Mouse (Mus musculus) olfactory bulb, adult 2 months (tissue): ENCODE measurements around the gene Gabarapl2. TPM values are rescaled to one million over a fixed set of nuclear protein-coding genes. Genes with fewer than 3 reads are reported as not detected.
"Not testable (repeated sequence)": the region's sequence is repeated elsewhere in the genome, so short reads cannot be mapped to it uniquely, and the experiment has no call there.

Experiments used
- H3K27ac ChIP-seq: fragments of 200-500 bp; 2 replicates; pipeline ENCODE4 v1.5.1; 2012; ENCODE audit warnings: low read depth, low read length; ENCODE audit not compliant: insufficient read depth
- H3K4me1 ChIP-seq: fragments of 200-500 bp; 2 replicates; pipeline ENCODE4 v1.6.1; 2012; ENCODE audit warnings: low read length; ENCODE audit not compliant: control insufficient read depth, insufficient read depth
- H3K4me3 ChIP-seq: fragments of 200-500 bp; 2 replicates; pipeline ENCODE4 v1.5.1; 2012; ENCODE audit warnings: mild to moderate bottlenecking, low read depth, low read length, moderate library complexity; ENCODE audit not compliant: insufficient read depth
- CTCF ChIP-seq: fragments of 200-500 bp; IDR thresholded peaks from 2 replicates; pipeline ENCODE4 v1.5.1; 2012; ENCODE audit warnings: low read depth, mild to moderate bottlenecking, low read length, moderate library complexity; ENCODE audit not compliant: insufficient read depth
- POLR2A ChIP-seq: fragments of 200-500 bp; IDR thresholded peaks from 2 replicates; pipeline ENCODE4 v1.6.1; 2012; ENCODE audit warnings: mild to moderate bottlenecking, low read depth, low read length, moderate library complexity; ENCODE audit not compliant: insufficient read depth
- WGBS: fragments of 180-500 bp; shearing (Covaris S2); methylation state at CpG from one replicate; pipeline ENCODE4 v1.1.7; 2018; 5-methylcytosine and 5-hydroxymethylcytosine counted together
- polyA plus RNA-seq: library from polyadenylated mRNA; stranded (reverse); fragments of >200 nt; gene quantifications from 2 replicates; pipeline ENCODE4 v1.2.4, GENCODE M21; 2012; ENCODE audit warnings: low replicate concordance; ENCODE audit not compliant: missing spikeins, insufficient read depth, insufficient read length

The Gabarapl2 gene
- polyA plus RNA-seq, 1 experiment, result not detected

DNA sequence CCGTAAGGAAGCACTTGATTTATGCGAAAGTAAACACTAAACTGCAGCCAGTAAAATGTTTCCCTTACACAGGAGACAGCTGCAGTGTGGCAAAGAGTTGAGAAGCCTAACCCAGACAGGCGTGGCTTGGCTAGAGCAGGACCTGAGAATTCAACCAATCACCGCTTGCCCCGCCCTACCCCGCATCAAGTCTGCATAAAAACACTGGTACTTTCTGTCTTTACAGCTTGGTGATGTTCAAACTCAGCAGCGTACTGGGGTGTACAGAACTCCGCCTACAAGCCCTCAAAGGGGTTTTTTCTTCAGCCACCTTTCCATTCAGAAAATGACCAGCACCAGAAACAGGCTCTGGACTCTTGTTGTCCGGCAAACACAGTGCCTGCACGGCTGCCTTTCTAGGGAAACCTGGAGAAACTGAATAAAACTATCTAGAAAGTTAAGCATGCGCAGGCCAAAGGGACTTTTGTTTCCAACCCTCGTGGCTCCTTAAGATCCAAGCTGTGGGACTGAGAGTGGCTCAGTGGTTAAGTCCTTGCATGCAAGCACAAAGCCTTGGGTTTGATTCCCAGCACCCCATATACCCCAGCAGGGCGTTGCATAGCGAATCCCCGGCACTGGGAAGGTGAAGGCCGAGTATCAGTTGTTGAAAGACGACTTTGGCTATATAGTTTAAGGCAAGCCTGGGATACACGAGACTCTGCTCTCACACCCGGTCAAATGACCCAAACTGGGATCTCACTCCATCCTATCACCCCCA lies 7.7 kb upstream of the Gabarapl2 start:
- peak overlapping the region; percentile 14; the same call in 1 of the 2 replicates for H3K27ac ChIP-seq
- TF ChIP-seq CTCF, result no peak
- WGBS, result 26% methylated on average over 19 of the region's 19 CpGs
- H3K4me3 ChIP-seq, result peak overlapping the region; percentile 73
- peaks cover 13% of the 10 kb centered on the region for H3K4me1 ChIP-seq

DNA sequence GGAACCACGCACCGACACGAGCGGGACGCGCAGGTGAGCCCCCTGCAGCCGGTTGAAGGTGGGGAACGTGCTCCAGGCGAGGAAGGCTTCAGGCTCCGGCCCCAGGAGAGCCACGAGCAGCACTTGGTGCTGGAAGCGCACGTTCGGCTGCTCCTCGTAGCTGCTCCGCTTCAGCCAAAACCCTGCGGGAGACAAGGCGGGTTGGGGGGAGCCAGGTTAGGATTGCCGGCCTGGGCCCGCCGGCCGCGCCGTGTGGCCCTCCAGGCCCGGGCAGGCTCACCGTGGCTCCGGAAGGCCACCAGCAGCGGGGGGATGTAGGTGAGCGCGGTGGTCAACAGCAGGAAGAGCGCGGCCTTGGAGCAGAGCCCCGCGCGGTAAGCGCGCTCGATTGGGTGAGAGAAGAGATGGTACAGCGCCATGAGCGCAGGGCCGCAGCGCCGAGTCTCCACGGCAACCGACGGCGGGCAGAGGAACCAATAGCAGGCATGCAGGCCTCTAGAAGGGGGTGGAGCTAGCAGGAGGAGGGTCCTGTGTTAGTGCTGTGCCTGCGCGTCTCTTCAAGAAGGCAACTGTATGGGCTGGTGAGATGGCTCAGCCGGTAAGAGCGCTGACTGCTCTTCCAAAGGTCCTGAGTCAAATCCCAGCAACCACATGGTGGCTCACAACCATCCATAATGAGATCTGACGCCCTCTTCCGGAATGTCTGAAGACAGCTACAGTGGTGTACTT lies 7.0 kb upstream of the Gabarapl2 start, which contains the start of gene Tmem231:
Gene Tmem231 (minus strand): TSS at position 534 of the 729 bp plus-strand sequence.
- Histone ChIP-seq H3K27ac (peak within 1 kb of the TSS; percentile 14; the same call in 1 of the 2 replicates), H3K4me1 (peaks cover 13% of the 10 kb centered on the region), H3K4me3 (peak within 1 kb of the TSS; percentile 73)
- TF ChIP-seq CTCF, result no peak
- peak; percentile 75; the same call in 1 of the 2 replicates for TF ChIP-seq POLR2A
- under 1% methylated on average over 53 of the region's 53 CpGs for whole genome bisulfite sequencing

DNA sequence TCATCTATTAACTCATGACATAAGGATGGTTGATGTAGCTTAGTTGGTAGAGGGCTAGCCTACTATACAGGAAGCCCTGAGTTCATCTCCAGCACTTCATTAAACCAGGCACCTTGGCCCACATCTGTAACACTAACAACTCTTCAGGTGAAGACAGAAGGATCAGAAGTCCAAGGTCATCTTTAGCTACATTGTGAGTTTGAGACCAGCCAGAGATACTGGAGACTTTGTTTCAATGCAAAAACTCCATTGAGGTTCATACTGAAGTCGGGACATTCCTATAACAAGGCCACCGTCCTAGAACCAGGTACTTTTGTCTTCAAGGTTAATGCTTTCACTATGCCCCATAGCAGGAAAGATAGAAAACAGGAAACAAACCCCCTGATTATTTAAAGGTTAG lies 6.3 kb upstream of the Gabarapl2 start:
- no peak overlapping the region for H3K4me3 ChIP-seq
- H3K4me1 ChIP-seq, result peaks cover 13% of the 10 kb centered on the region
- no peak for TF ChIP-seq CTCF
- TF ChIP-seq POLR2A, result no peak
- no peak overlapping the region for H3K27ac ChIP-seq
- WGBS, result 86% methylated on average over 2 of the region's 2 CpGs

DNA sequence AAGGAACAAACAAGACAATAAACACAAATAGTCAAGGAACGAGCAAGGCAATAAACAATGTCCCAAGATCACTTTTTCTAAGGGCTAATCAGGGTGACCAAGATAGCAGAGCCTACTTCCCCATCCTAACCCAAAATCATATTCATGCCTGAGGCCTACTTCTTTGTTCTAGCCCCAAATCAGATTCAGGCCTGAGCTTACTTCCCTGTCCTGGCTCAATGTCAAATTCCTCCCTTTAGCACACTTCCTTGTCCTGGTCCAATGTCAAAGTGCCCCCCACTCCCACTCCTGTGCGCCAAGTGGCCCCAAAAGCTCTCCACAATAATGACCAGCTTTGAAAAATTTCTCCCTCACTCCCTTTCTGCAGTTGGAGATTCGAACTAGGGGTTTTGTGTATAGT lies 3.3 kb upstream of the Gabarapl2 start:
- H3K4me3 ChIP-seq, result no peak overlapping the region
- WGBS, result 87% methylated on average over 3 of the region's 3 CpGs
- no peak for TF ChIP-seq POLR2A
- TF ChIP-seq CTCF, result no peak
- H3K27ac ChIP-seq, result no peak overlapping the region
- peaks cover 22% of the 10 kb centered on the region for H3K4me1 ChIP-seq

DNA sequence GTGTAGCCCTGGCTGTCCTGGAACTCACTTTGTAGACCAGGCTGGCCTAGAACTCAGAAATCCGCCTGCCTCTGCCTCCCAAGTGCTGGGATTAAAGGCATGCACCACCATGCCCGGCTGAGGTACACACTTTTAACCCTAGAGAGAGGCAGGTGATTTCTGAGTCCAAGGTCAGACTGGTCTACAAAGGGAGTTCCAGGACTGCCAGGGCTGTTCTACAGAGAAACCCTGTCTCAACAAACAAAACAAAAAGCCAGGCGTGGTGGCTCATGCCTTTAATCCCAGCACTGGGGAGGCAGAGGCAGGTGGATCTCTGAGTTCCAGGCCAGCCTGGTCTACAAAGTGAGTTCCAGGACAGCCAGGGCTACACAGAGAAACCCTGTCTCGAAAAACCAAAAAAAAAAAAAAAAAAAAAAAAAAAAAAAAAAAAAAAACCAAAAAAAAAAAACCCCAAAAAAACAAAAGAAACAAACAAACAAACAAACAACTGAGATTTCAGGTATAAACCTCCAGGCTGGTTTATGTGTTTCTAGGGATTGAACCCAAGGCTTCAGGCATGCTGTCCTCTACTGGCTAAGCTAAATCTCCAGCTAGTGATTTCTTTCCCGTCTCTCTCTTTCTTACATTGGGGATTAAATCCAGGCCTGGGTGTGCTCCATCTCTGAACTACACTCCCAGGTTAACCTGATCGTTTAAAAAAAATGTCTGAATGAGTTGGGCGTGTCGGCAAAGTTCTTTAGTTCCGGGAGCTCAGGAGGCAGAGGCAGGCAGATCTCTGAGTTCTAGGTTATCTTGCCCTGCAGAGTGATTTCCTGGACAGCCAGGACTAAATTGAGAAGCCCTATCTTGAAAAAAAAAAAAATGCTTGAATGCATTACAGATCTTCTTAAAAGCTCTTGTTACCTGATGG lies 2.2 kb upstream of the Gabarapl2 start:
- WGBS, result 89% methylated on average over 9 of the region's 9 CpGs
- H3K27ac ChIP-seq, H3K4me3 ChIP-seq: not testable (repeated sequence)
- peaks cover 16% of the 10 kb centered on the region for H3K4me1 ChIP-seq

DNA sequence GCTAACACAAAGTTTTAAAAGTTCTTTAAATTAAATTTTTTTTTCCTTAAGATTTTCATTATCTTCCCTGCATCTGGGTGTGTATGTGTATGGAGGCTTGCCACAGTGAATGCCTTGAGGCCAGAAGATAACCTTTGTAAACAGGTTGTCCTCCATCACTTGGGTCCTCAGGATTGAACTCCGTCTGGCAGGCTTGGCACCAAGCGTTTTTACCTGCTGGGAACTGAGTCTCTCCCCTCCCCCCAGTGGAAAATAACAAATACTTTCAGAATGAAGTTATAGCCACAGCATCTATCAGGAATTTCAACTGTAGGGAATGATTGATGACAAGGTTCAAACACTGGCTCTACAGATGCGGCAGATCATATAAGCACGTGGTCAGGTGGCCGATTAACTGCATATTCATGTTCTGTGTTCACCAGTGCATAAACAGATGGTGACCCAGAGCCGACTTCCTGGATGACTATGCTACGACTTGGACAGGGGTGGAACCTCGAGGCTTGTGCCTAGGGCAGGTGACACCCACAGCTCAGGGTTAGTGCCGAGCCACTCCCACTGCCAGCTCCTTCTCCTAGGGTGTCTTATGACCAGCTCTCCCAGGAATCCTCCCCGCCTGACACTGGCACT lies 874 bp upstream of the Gabarapl2 start:
- H3K4me3 ChIP-seq, result peak overlapping the region; percentile 93
- no peak overlapping the region for H3K27ac ChIP-seq
- H3K4me1 ChIP-seq, result peaks cover 14% of the 10 kb centered on the region
- TF ChIP-seq CTCF (no peak), POLR2A (no peak)
- 11% methylated on average over 10 of the region's 10 CpGs for WGBS

DNA sequence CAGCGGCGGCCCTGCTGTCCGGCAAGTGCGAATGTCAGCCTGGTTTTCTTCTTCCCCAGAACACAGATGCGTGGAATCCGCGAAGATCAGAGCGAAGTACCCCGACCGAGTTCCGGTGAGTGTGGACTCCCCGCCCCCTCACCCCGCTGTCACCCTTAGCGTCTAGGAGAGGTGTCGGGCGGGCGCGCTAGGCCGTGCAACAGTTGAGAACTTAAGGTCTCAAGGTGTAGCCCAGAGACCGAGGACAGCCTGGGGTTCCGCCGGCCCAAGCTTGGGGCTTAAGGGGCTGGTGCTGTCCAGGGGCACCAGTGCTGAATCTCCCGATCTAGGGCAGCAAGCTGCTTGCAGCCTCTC lies 575 bp downstream of the Gabarapl2 start:
- TF ChIP-seq POLR2A (no peak), CTCF (no peak)
- WGBS, result under 1% methylated on average over 23 of the region's 23 CpGs
- peak overlapping the region; percentile 46; the same call in 1 of the 2 replicates for H3K27ac ChIP-seq
- peak overlapping the region; percentile 93 for H3K4me3 ChIP-seq
- H3K4me1 ChIP-seq, result peaks cover 14% of the 10 kb centered on the region

DNA sequence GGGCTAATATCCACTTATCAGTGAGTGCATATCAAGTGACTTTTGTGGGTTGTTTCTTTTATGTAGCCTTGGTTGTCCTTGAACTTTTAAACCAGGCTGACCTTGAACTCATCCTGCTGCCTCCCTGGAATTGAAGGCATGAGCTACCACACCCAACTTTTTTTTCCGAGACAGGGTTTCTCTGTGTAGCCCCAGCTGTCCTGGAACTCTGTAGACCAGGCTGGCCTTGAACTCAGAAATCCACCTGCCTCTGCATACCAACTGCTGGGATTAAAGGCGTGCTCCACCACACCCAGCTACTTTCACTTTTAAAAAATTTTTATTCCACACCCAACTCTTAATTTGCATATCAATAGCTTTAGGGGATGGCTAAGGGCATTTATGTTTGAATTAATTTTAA lies 3.0 kb downstream of the Gabarapl2 start:
- WGBS, result 88% methylated on average over 2 of the region's 2 CpGs
- Histone ChIP-seq H3K4me3 (no peak overlapping the region), H3K27ac (no peak overlapping the region), H3K4me1 (peaks cover 16% of the 10 kb centered on the region)
- TF ChIP-seq CTCF (no peak), POLR2A (no peak)
